In the genomic region with DNA sequence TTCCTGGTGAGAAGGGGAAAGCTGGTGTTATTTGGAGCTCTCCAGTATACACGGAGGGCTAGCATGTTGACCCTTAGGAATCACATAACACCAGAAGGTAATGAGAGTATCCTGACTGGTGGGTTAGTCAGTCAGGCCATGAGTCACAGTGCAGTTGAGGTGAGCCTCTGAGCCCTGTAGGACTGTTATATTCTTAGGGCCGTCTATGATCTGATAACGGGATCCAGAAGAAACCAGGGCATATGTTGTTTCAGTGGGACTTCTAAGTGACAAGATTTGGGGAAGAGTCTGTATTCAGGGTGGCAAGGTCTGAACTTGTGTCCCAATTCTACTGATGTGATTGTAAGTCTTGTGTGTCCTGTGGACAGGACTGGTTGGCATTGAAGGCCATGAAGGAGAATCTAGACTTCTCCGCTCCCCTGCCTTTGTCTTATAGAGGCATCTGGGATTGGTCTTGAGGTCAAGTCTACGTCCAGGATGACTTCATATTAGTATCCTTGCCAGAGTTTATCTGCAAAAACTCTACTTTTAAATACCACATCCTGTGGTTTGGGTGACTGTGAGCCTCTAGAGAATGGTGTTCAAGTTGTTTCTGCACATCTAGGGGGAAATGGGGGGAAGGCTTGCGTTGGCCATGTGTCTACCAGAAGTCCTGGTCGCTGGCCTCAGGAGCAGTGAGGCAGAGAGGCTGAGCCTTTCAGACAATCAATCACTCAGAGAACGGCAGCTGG, we compare ENCODE assay signal across 28 mouse cellular contexts.
DNase-seq lines count a peak whose midpoint lies in the region; ATAC-seq and TF ChIP-seq lines count a peak whose summit lies in the region.
"Had no signal": no experiment of that assay in that cellular context is flagged by ENCODE, and none has a peak within 500 bp of the region (broad histone marks: within the 10 kb centered on the region; RNA-seq: fewer than 3 reads in every experiment).

No protein-coding gene starts in this region.

- dilution Hi-C loops in CH12.LX (cut with MboI; ENCODE audit: extremely low pct_ligation_motif_present, extremely low pct_unique_long_range_greater_than_20kb, low sequenced_read_pairs), result no loop called here

- no peak for TF ChIP-seq POLR2A in CH12.LX (IDR thresholded peaks at IDR 0.05; ENCODE audit: low read depth, low read length)

- H3K27ac ChIP-seq in kidney, embryonic 15.5 days, result peak overlapping the region; percentile 74; the same call in 1 of the 2 replicates
- H3K27ac ChIP-seq in CH12.LX (ENCODE audit: insufficient read depth, low read depth), result no peak overlapping the region
- H3K27ac ChIP-seq: embryonic facial prominence, embryonic 13.5 days; forebrain, embryonic 10.5 days; forebrain, embryonic 15.5 days; hindbrain, embryonic 12.5 days; hindbrain, postnatal 0 days; intestine, embryonic 15.5 days; layer of hippocampus, adult 2 months; liver, embryonic 12.5 days had no signal

- no peak overlapping the region for H3K4me3 ChIP-seq in kidney, embryonic 15.5 days (replicated peaks)
- H3K4me3 ChIP-seq in CH12.LX (replicated peaks in 1 of 3; ENCODE audit: low read depth in 2 of 3, low read length in 2 of 3, poor library complexity in 1 of 3), result no peak overlapping the region
- H3K4me3 ChIP-seq: embryonic facial prominence, embryonic 13.5 days; forebrain, embryonic 10.5 days; forebrain, embryonic 15.5 days; hindbrain, embryonic 12.5 days; intestine, embryonic 15.5 days; layer of hippocampus, adult 2 months; liver, embryonic 12.5 days had no signal

- no peak overlapping the region for H3K4me2 ChIP-seq in kidney, embryonic 15.5 days
- H3K4me2 ChIP-seq in CH12.LX (ENCODE audit: insufficient read depth, low read depth, poor library complexity, severe bottlenecking), result peak overlapping the region; percentile 4; the same call in 1 of the 2 replicates
- H3K4me2 ChIP-seq: embryonic facial prominence, embryonic 13.5 days; forebrain, embryonic 15.5 days; hindbrain, embryonic 12.5 days; intestine, embryonic 15.5 days; liver, embryonic 12.5 days had no signal

- no peaks in the 10 kb centered on the region for H3K79me2 ChIP-seq in CH12.LX (replicated peaks; ENCODE audit: control insufficient read depth, extremely low read depth, insufficient read depth, poor library complexity, severe bottlenecking)

- peak; percentile 58 for TF ChIP-seq EP300 in CH12.LX (IDR thresholded peaks at IDR 0.05; ENCODE audit: low read length)

- H3K36me3 ChIP-seq in kidney, embryonic 15.5 days, result peaks cover 3% of the 10 kb centered on the region; the same call in 1 of the 2 replicates
- no peaks in the 10 kb centered on the region for H3K36me3 ChIP-seq in CH12.LX (replicated peaks in 1 of 2; ENCODE audit: control insufficient read depth in 1 of 2, insufficient read depth in 1 of 2, low read length in 1 of 2)
- H3K36me3 ChIP-seq: embryonic facial prominence, embryonic 13.5 days; forebrain, embryonic 10.5 days; forebrain, embryonic 15.5 days; hindbrain, embryonic 12.5 days; intestine, embryonic 15.5 days; liver, embryonic 12.5 days had no signal

- in situ Hi-C loops in CH12.LX (cut with MboI; ENCODE audit: low pct_ligation_motif_present, low pct_unique_long_range_greater_than_20kb, low sequenced_read_pairs), result loop anchor here (5.0 kb wide), 1 partner anchor 95 kb away; the partner anchor contains the start of gene Pcp4

- no peaks in the 10 kb centered on the region for H3K27me3 ChIP-seq in kidney, embryonic 15.5 days
- no peaks in the 10 kb centered on the region for H3K27me3 ChIP-seq in CH12.LX (replicated peaks)
- H3K27me3 ChIP-seq: embryonic facial prominence, embryonic 13.5 days; forebrain, embryonic 15.5 days; hindbrain, embryonic 12.5 days; intestine, embryonic 15.5 days; liver, embryonic 12.5 days had no signal

- WGBS in kidney, embryonic 15.5 days, result 62% methylated on average over 8 of the region's 8 CpGs

- H3K9me3 ChIP-seq in kidney, embryonic 15.5 days (replicated peaks), result no peaks in the 10 kb centered on the region
- H3K9me3 ChIP-seq in CH12.LX (replicated peaks; ENCODE audit: low read length), result peaks cover 3% of the 10 kb centered on the region
- H3K9me3 ChIP-seq: embryonic facial prominence, embryonic 13.5 days; forebrain, embryonic 10.5 days; forebrain, embryonic 15.5 days; hindbrain, embryonic 12.5 days; intestine, embryonic 15.5 days; liver, embryonic 12.5 days had no signal

- DNase-seq in kidney, postnatal 25 days, result no peak
- DNase-seq in 416B (ENCODE audit: low read depth) (peak; percentile 98), CH12.LX (ENCODE audit: extremely low read depth) (peak; percentile 64)
- DNase-seq in cerebellum, adult 11-12 months, result no peak
- no peak for DNase-seq in Muller cell, postnatal 12 days (ENCODE audit: inconsistent ontology term)
- no peak for DNase-seq in spleen, postnatal 4 days (ENCODE audit: low spot score in 2 of 2)
- DNase-seq: adrenal gland, postnatal 10 days; cerebellum, adult 11 months; cerebellum, adult 9-11 months; heart, postnatal 14 days; kidney, postnatal 14 days; left cerebral cortex, postnatal 4 days; liver, postnatal 0 days; lung, postnatal 4 days; midbrain, embryonic 14.5 days; right cerebral cortex, postnatal 4 days had no signal

- no peak for TF ChIP-seq CTCF in CH12.LX (conservative IDR thresholded peaks at IDR 0.05 in 1 of 2, IDR thresholded peaks at IDR 0.05 in 1 of 2; ENCODE audit: low read depth in 2 of 2, low read length in 2 of 2)

- H3K4me1 ChIP-seq in kidney, embryonic 15.5 days, result peaks cover 39% of the 10 kb centered on the region
- H3K4me1 ChIP-seq in CH12.LX (ENCODE audit: control insufficient read depth in 1 of 2, insufficient read depth in 2 of 2), result peaks cover 21 to 37% of the 10 kb centered on the region in 2 experiments
- H3K4me1 ChIP-seq: forebrain, embryonic 10.5 days; forebrain, embryonic 15.5 days; hindbrain, embryonic 12.5 days had no signal

- no peak overlapping the region for H3K9ac ChIP-seq in kidney, embryonic 15.5 days
- H3K9ac ChIP-seq in CH12.LX (ENCODE audit: insufficient read depth, low read depth), result no peak overlapping the region
- H3K9ac ChIP-seq: embryonic facial prominence, embryonic 13.5 days; forebrain, embryonic 15.5 days; hindbrain, embryonic 12.5 days; intestine, embryonic 15.5 days; liver, embryonic 12.5 days; liver, postnatal 0 days had no signal

- ATAC-seq in kidney, embryonic 15.5 days (replicated peaks; ENCODE audit: low FRiP score), result no peak
- ATAC-seq in megakaryocyte progenitor cell, adult 5-6 weeks (replicated peaks; ENCODE audit: poor library complexity), result peak; percentile 38
- ATAC-seq: activated CD4-positive, CD25-positive, alpha-beta regulatory T cell, adult 4 months; forebrain, embryonic 15.5 days; hindbrain, postnatal 0 days; liver, embryonic 12.5 days; liver, postnatal 0 days; lung, postnatal 0 days had no signal

- no peak for TF ChIP-seq RAD21 in CH12.LX (IDR thresholded peaks at IDR 0.05; ENCODE audit: low read depth, low read length)

TF ChIP-seq in CH12.LX, 34 proteins besides CTCF, POLR2A, EP300 and RAD21:
- TF ChIP-seq POLR2AphosphoS2 (IDR thresholded peaks at IDR 0.05; ENCODE audit: low read depth, low read length) (no peak), PAX5 (IDR thresholded peaks at IDR 0.05; ENCODE audit: low read length) (no peak), ZC3H11A (IDR thresholded peaks at IDR 0.05; ENCODE audit: low read depth, low read length) (no peak), MYC (IDR thresholded peaks at IDR 0.05; ENCODE audit: low read depth, low read length) (0 out of 2 replicates have a peak, but pooled peaks have one; percentile 38), MEF2A (IDR thresholded peaks at IDR 0.05; ENCODE audit: borderline replicate concordance, low read depth, low read length) (peak; percentile 45; the same call in 1 of the 2 replicates), SMC3 (IDR thresholded peaks at IDR 0.05; ENCODE audit: low read depth, low read length) (no peak), CHD1 (IDR thresholded peaks at IDR 0.05; ENCODE audit: low read depth, low read length) (no peak), ETS1 (conservative IDR thresholded peaks at IDR 0.05; ENCODE audit: low read depth, low read length) (peak; percentile 65), IRF4 (IDR thresholded peaks at IDR 0.05; ENCODE audit: low read depth, low read length) (peak; percentile 43), RCOR1 (conservative IDR thresholded peaks at IDR 0.05; ENCODE audit: low read depth, low read length) (no peak), UBTF (IDR thresholded peaks at IDR 0.05; ENCODE audit: low read depth, low read length) (0 out of 2 replicates have a peak, but pooled peaks have one; percentile 28), CHD2 (IDR thresholded peaks at IDR 0.05; ENCODE audit: low read length) (no peak), JUN (IDR thresholded peaks at IDR 0.05; ENCODE audit: insufficient read depth, low read depth, low read length) (0 out of 2 replicates have a peak, but pooled peaks have one; percentile 2), USF1 (IDR thresholded peaks at IDR 0.05; ENCODE audit: low read depth, low read length) (no peak), BHLHE40 (IDR thresholded peaks at IDR 0.05; ENCODE audit: low read depth, low read length) (peak; percentile 40; the same call in 1 of the 2 replicates), TCF12 (IDR thresholded peaks at IDR 0.05; ENCODE audit: low read depth, low read length) (peak; percentile 48; the same call in 1 of the 2 replicates)

Comparison
In these comparisons a context has a peak if more than half of its experiments do, and no peak if none do; other contexts are left out.
1. DNase-seq: peak in 416B (single experiment) and CH12.LX (single experiment); none in kidney, postnatal 25 days (0 of 2), cerebellum, adult 11-12 months (single experiment), Muller cell, postnatal 12 days (single experiment) and spleen, postnatal 4 days (0 of 2).